10 mouse cellular contexts compared by ENCODE assay signal in genomic region chr2:167316724-167317187, GRCm38 (mm10). TPM values are rescaled to one million over a fixed set of nuclear protein-coding genes. Genes with fewer than 3 reads are reported as not detected.
A peak's percentile ranks its signal among the peaks of the same experiment; 100 is the strongest.
DNase-seq lines count a peak whose midpoint lies in the region; ATAC-seq and TF ChIP-seq lines count a peak whose summit lies in the region.
"Had no signal": no experiment of that assay in that cellular context is flagged by ENCODE, and none has a peak within 500 bp of the region (broad histone marks: within the 10 kb centered on the region; RNA-seq: fewer than 3 reads in every experiment).

No protein-coding gene starts in this region.

- no peak for TF ChIP-seq CTCF in brain, embryonic 14.5 days (IDR thresholded peaks at IDR 0.05; ENCODE audit: borderline replicate concordance, extremely low read depth, insufficient read depth, insufficient read length)

- 0 out of 2 replicates have a peak overlapping the region, but pooled peaks have one; percentile 20 for H3K27ac ChIP-seq in hindbrain, embryonic 15.5 days (replicated peaks)
- no peak overlapping the region for H3K27ac ChIP-seq in hindbrain, embryonic 13.5 days
- no peak overlapping the region for H3K27ac ChIP-seq in intestine, embryonic 16.5 days (ENCODE audit: low read length)

- TF ChIP-seq POLR2A in brain, embryonic 14.5 days (IDR thresholded peaks at IDR 0.05; ENCODE audit: borderline replicate concordance, extremely low read depth, insufficient read depth, insufficient read length, poor library complexity, severe bottlenecking): no peak
- no peak for TF ChIP-seq POLR2A in myocyte (IDR thresholded peaks at IDR 0.05; ENCODE audit: insufficient read length, low read depth)

- 63% methylated on average over 3 of the region's 3 CpGs for WGBS in hindbrain, embryonic 15.5 days
- WGBS in hindbrain, embryonic 13.5 days: 64% methylated on average over 3 of the region's 3 CpGs
- WGBS in intestine, embryonic 16.5 days: 66% methylated on average over 3 of the region's 3 CpGs

- H3K9me3 ChIP-seq in hindbrain, embryonic 15.5 days: no peaks in the 10 kb centered on the region
- no peaks in the 10 kb centered on the region for H3K9me3 ChIP-seq in hindbrain, embryonic 13.5 days
- no peaks in the 10 kb centered on the region for H3K9me3 ChIP-seq in intestine, embryonic 16.5 days (ENCODE audit: control insufficient read depth, low read length)

- H3K36me3 ChIP-seq in hindbrain, embryonic 15.5 days: no peaks in the 10 kb centered on the region
- no peaks in the 10 kb centered on the region for H3K36me3 ChIP-seq in hindbrain, embryonic 13.5 days
- no peaks in the 10 kb centered on the region for H3K36me3 ChIP-seq in myocyte (ENCODE audit: control insufficient read depth, insufficient read depth)
- H3K36me3 ChIP-seq in intestine, embryonic 16.5 days (ENCODE audit: control insufficient read depth, insufficient read depth, low read length): no peaks in the 10 kb centered on the region

- ATAC-seq in hindbrain, embryonic 15.5 days (ENCODE audit: low FRiP score, low read depth): no peak
- ATAC-seq in hindbrain, embryonic 13.5 days (ENCODE audit: low FRiP score): no peak
- no peak for ATAC-seq in intestine, embryonic 16.5 days
- ATAC-seq: midbrain, embryonic 16.5 days had no signal

- no peak overlapping the region for H3K4me3 ChIP-seq in hindbrain, embryonic 15.5 days
- H3K4me3 ChIP-seq in hindbrain, embryonic 13.5 days: no peak overlapping the region
- no peak overlapping the region for H3K4me3 ChIP-seq in myocyte
- no peak overlapping the region for H3K4me3 ChIP-seq in intestine, embryonic 16.5 days (ENCODE audit: low read length)

- peak; percentile 88 for DNase-seq in brain, embryonic 14.5 days (ENCODE audit: low read depth)
- DNase-seq in cerebellum, postnatal 36 days: peak; percentile 77 to 82
- DNase-seq in kidney, adult 18-20 months: no peak
- no peak for DNase-seq in liver
- DNase-seq: kidney, postnatal 14 days had no signal

- H3K79me2 ChIP-seq in myocyte (ENCODE audit: control insufficient read depth, insufficient read depth): peaks cover 60% of the 10 kb centered on the region

- H3K27me3 ChIP-seq in hindbrain, embryonic 15.5 days: no peaks in the 10 kb centered on the region
- H3K27me3 ChIP-seq in hindbrain, embryonic 13.5 days: no peaks in the 10 kb centered on the region
- H3K27me3 ChIP-seq in myocyte (ENCODE audit: control insufficient read depth, insufficient read depth, insufficient read length): no peaks in the 10 kb centered on the region
- H3K27me3 ChIP-seq in intestine, embryonic 16.5 days (replicated peaks; ENCODE audit: control insufficient read depth, insufficient read depth, low read length): no peaks in the 10 kb centered on the region

- no peak overlapping the region for H3ac ChIP-seq in myocyte (ENCODE audit: control insufficient read depth, insufficient read length)

- peaks cover 46% of the 10 kb centered on the region for H3K4me1 ChIP-seq in hindbrain, embryonic 15.5 days (replicated peaks)
- peaks cover 55% of the 10 kb centered on the region for H3K4me1 ChIP-seq in hindbrain, embryonic 13.5 days (replicated peaks)
- H3K4me1 ChIP-seq in intestine, embryonic 16.5 days (ENCODE audit: control insufficient read depth, insufficient read depth, low read length): peaks cover 59% of the 10 kb centered on the region

- H3K4me2 ChIP-seq in hindbrain, embryonic 15.5 days: no peak overlapping the region
- no peak overlapping the region for H3K4me2 ChIP-seq in hindbrain, embryonic 13.5 days
- peak overlapping the region; percentile 5 for H3K4me2 ChIP-seq in myocyte (ENCODE audit: low read depth)
- no peak overlapping the region for H3K4me2 ChIP-seq in intestine, embryonic 16.5 days (ENCODE audit: low read depth, low read length)

- H3K9ac ChIP-seq in hindbrain, embryonic 15.5 days: no peak overlapping the region
- H3K9ac ChIP-seq in hindbrain, embryonic 13.5 days: no peak overlapping the region
- no peak overlapping the region for H3K9ac ChIP-seq in intestine, embryonic 16.5 days (ENCODE audit: low read depth, low read length)

TF ChIP-seq in myocyte, 11 proteins besides CTCF, POLR2A, EP300 and RAD21:
- TF ChIP-seq TCF3 (IDR thresholded peaks at IDR 0.05; ENCODE audit: insufficient read length, low read depth) (peak; percentile 97), MYOG (IDR thresholded peaks at IDR 0.05; ENCODE audit: control insufficient read depth in 1 of 3, insufficient read depth in 1 of 3, insufficient read length in 2 of 3, low read depth in 2 of 3) (peak; percentile 86 to 99 (median 95)), REST (IDR thresholded peaks at IDR 0.05; ENCODE audit: insufficient read depth, insufficient read length) (no peak), MYOD1 (IDR thresholded peaks at IDR 0.05; ENCODE audit: control insufficient read depth in 1 of 3, insufficient read length in 2 of 3, low read depth in 2 of 3) (peak; percentile 97 to 99 (median 98)), TCF12 (IDR thresholded peaks at IDR 0.05; ENCODE audit: insufficient read depth, poor library complexity, severe bottlenecking) (peak; percentile 98)
TF ChIP-seq in myocyte: peak in this region for 4.

RNA-seq across cellular contexts. Expression of gene B4galt5, which starts 32.2 kb away (rescaled TPM):
- polyA plus RNA-seq in hindbrain, embryonic 15.5 days (2015; fragmentation: Nextera tagmentation; extraction: Ambion mirVana): 31.5 and 34.2 TPM in 2 replicates
- polyA plus RNA-seq in hindbrain, embryonic 13.5 days (2015; fragmentation: Nextera tagmentation; extraction: Ambion mirVana): 12.3 and 12.5 TPM in 2 replicates
- 17.6 and 36.9 TPM in 2 replicates for polyA plus RNA-seq in brain, embryonic 14.5 days (2012; rRNA removed)
- polyA plus RNA-seq in myocyte (2012; fragmentation: generic; extraction: Trizol): 70.0 TPM
- polyA plus RNA-seq in intestine, embryonic 16.5 days (2015; fragmentation: Nextera tagmentation; extraction: Ambion mirVana): 7.2 and 8.1 TPM in 2 replicates

Comparison
In these comparisons a context has a peak if more than half of its experiments do, and no peak if none do; other contexts are left out.
1. DNase-seq: peak in brain, embryonic 14.5 days (single experiment) and cerebellum, postnatal 36 days (2 of 2); none in kidney, adult 18-20 months (single experiment) and liver (single experiment).